In the genomic region with DNA sequence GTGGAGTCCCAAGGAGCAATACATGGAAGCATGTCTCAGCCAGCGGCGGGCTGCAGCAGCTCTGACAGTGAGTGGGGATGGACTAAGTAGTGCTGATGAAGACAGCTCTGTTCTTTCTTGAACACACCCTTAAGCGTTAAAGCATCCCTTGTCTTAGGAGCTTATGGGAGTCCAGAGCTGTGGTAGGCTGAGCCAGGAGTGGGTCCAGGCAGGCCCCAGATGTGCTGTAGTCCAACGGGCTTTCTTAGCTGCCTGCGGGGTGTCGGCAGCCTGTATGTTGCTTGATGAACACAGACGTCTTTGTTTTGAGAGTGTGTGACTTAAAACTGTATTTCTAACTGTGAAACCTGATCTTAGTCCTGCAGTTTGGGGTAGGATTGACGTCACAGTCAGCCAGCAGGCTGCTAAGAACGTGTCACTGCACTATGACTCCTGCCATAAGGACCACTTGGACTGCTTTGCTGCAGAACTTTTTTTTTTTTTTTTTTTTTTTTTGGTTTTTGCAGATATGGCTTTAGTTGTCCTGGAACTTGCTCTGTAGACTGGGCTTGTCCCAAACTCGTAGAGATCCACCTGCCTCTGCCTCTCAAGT, we compare ENCODE assay signal across 15 mouse cellular contexts.
DNase-seq lines count a peak whose midpoint lies in the region; ATAC-seq and TF ChIP-seq lines count a peak whose summit lies in the region.
"Had no signal": no experiment of that assay in that cellular context is flagged by ENCODE, and none has a peak within 500 bp of the region (broad histone marks: within the 10 kb centered on the region; RNA-seq: fewer than 3 reads in every experiment).

No protein-coding gene starts in this region.

- peak overlapping the region; percentile 51; the same call in 1 of the 2 replicates for H3K27ac ChIP-seq in embryonic facial prominence, embryonic 13.5 days
- peak overlapping the region; percentile 50; the same call in 1 of the 2 replicates for H3K27ac ChIP-seq in limb, embryonic 14.5 days (replicated peaks; ENCODE audit: low read depth, low read length)
- no peak overlapping the region for H3K27ac ChIP-seq in gastrocnemius, adult 2 months
- H3K27ac ChIP-seq in heart, adult 2 months = no peak overlapping the region

- H3K4me2 ChIP-seq in embryonic facial prominence, embryonic 13.5 days = no peak overlapping the region
- no peak overlapping the region for H3K4me2 ChIP-seq in limb, embryonic 14.5 days (replicated peaks; ENCODE audit: low read depth, low read length, severe bottlenecking)

- no peaks in the 10 kb centered on the region for H3K9me3 ChIP-seq in embryonic facial prominence, embryonic 13.5 days
- no peaks in the 10 kb centered on the region for H3K9me3 ChIP-seq in limb, embryonic 14.5 days (ENCODE audit: control insufficient read depth, low read length)
- H3K9me3 ChIP-seq: megakaryocyte, embryonic 14.5 days had no signal

- 29% methylated on average over 10 of the region's 10 CpGs for WGBS in embryonic facial prominence, embryonic 13.5 days
- WGBS in limb, embryonic 14.5 days = 43% methylated on average over 10 of the region's 10 CpGs
- 86% methylated on average over 10 of the region's 10 CpGs for WGBS in heart, adult 2 months

- H3K9ac ChIP-seq in embryonic facial prominence, embryonic 13.5 days = no peak overlapping the region
- no peak overlapping the region for H3K9ac ChIP-seq in limb, embryonic 14.5 days (ENCODE audit: low read depth, low read length, severe bottlenecking)
- H3K9ac ChIP-seq in heart, adult 2 months (ENCODE audit: low read depth, low read length) = no peak overlapping the region

- no peaks in the 10 kb centered on the region for H3K27me3 ChIP-seq in embryonic facial prominence, embryonic 13.5 days
- no peaks in the 10 kb centered on the region for H3K27me3 ChIP-seq in limb, embryonic 14.5 days (ENCODE audit: control insufficient read depth, insufficient read depth, low read length)
- H3K27me3 ChIP-seq in heart, adult 2 months (ENCODE audit: control insufficient read depth, insufficient read depth, low read length) = no peaks in the 10 kb centered on the region
- H3K27me3 ChIP-seq: megakaryocyte, embryonic 14.5 days had no signal

- TF ChIP-seq CTCF in gastrocnemius, adult 2 months (IDR thresholded peaks at IDR 0.05) = no peak
- TF ChIP-seq CTCF in heart, adult 2 months (IDR thresholded peaks at IDR 0.05) = no peak

- no peak for TF ChIP-seq POLR2A in limb, embryonic 14.5 days (IDR thresholded peaks at IDR 0.05; ENCODE audit: borderline replicate concordance, extremely low read depth, insufficient read depth, insufficient read length)
- TF ChIP-seq POLR2A in heart, adult 2 months (IDR thresholded peaks at IDR 0.05; ENCODE audit: insufficient read depth, low read depth, low read length) = no peak

- no peak for ATAC-seq in embryonic facial prominence, embryonic 13.5 days (ENCODE audit: insufficient number of reproducible peaks, insufficient read depth, low FRiP score, low TSS enrichment, low read depth)
- peak; percentile 41; the same call in 1 of the 2 replicates for ATAC-seq in limb, embryonic 14.5 days (ENCODE audit: low FRiP score, low read depth)

- intact Hi-C loops in gastrocnemius, adult 2 months (cut with DNase I) = no loop called here
- intact Hi-C loops in heart, adult 2 months (cut with DNase I) = no loop called here

- no peak for TF ChIP-seq EP300 in heart, adult 2 months (IDR thresholded peaks at IDR 0.05; ENCODE audit: insufficient read depth, low read depth, low read length)

- H3K79me2 ChIP-seq in heart, adult 2 months (replicated peaks; ENCODE audit: control insufficient read depth, insufficient read depth, low read length) = no peaks in the 10 kb centered on the region

- peaks cover 18% of the 10 kb centered on the region for H3K36me3 ChIP-seq in embryonic facial prominence, embryonic 13.5 days
- peaks cover under 1% of the 10 kb centered on the region for H3K36me3 ChIP-seq in limb, embryonic 14.5 days (ENCODE audit: control insufficient read depth, insufficient read depth, low read length)
- no peaks in the 10 kb centered on the region for H3K36me3 ChIP-seq in heart, adult 2 months (ENCODE audit: control insufficient read depth, insufficient read depth, low read length)

- peak; percentile 48 for DNase-seq in embryo, embryonic 10.5 days (ENCODE audit: low spot score)
- peak; percentile 63 for DNase-seq in forelimb bud, embryonic 11.5 days (ENCODE audit: low read depth, low spot score)
- peak; percentile 15 for DNase-seq in limb, embryonic 14.5 days (ENCODE audit: low spot score)
- DNase-seq in gastrocnemius, adult 2 months = no peak
- DNase-seq in heart, adult 2 months = no peak
- DNase-seq in urinary bladder, postnatal 25 days (ENCODE audit: low spot score) = no peak
- no peak for DNase-seq in thymus, postnatal 36 days
- DNase-seq: cerebellum, adult 18-20 months; heart, postnatal 36 days; kidney, adult 9 months; left cerebral cortex, postnatal 4 days; lung, adult 2 months; thymus, postnatal 25 days had no signal

- H3K4me1 ChIP-seq in embryonic facial prominence, embryonic 13.5 days = peaks cover 18% of the 10 kb centered on the region
- H3K4me1 ChIP-seq in limb, embryonic 14.5 days (ENCODE audit: control insufficient read depth, insufficient read depth, low read length) = peaks cover 11% of the 10 kb centered on the region
- no peaks in the 10 kb centered on the region for H3K4me1 ChIP-seq in heart, adult 2 months (ENCODE audit: control insufficient read depth, insufficient read depth, low read length)

- no peak overlapping the region for H3K4me3 ChIP-seq in embryonic facial prominence, embryonic 13.5 days
- no peak overlapping the region for H3K4me3 ChIP-seq in limb, embryonic 14.5 days (replicated peaks; ENCODE audit: low read length)
- no peak overlapping the region for H3K4me3 ChIP-seq in gastrocnemius, adult 2 months
- H3K4me3 ChIP-seq in heart, adult 2 months = no peak overlapping the region
- H3K4me3 ChIP-seq: megakaryocyte, embryonic 14.5 days had no signal

Comparison
In these comparisons a context has a peak if more than half of its experiments do, and no peak if none do; other contexts are left out.
1. DNase-seq: peak in embryo, embryonic 10.5 days (single experiment), forelimb bud, embryonic 11.5 days (single experiment) and limb, embryonic 14.5 days (single experiment); none in gastrocnemius, adult 2 months (single experiment), heart, adult 2 months (0 of 2), urinary bladder, postnatal 25 days (single experiment) and thymus, postnatal 36 days (0 of 2).
2. H3K27ac ChIP-seq: peak in embryonic facial prominence, embryonic 13.5 days (single experiment) and limb, embryonic 14.5 days (single experiment); none in gastrocnemius, adult 2 months (single experiment) and heart, adult 2 months (single experiment).